Mouse (Mus musculus) embryonic facial prominence, embryonic 14.5 days (tissue): ENCODE measurements around the gene 2310061I04Rik. TPM values are rescaled to one million over a fixed set of nuclear protein-coding genes. Genes with fewer than 3 reads are reported as not detected.

Source experiments
- ATAC-seq: fragments of 200-750 bp; cut with Nextera tagmentation; 2 replicates; pipeline ENCODE4 v1.8.0; 2017; ENCODE audit warnings: low read depth, moderate number of reproducible peaks, moderate TSS enrichment
- DNase-seq: peaks from one replicate; pipeline ENCODE4 v3.0.0-alpha.2; 2015; ENCODE audit warnings: low spot score
- H3K27ac ChIP-seq: fragments of 300-500 bp; sonication (generic); replicated peaks from 2 replicates; pipeline ENCODE4 v1.5.1; 2014; ENCODE audit warnings: low read depth, mild to moderate bottlenecking, low read length, moderate library complexity
- H3K27me3 ChIP-seq: fragments of 300-500 bp; sonication (generic); replicated peaks from 2 replicates; pipeline ENCODE4 v1.6.1; 2014; ENCODE audit warnings: low read length; ENCODE audit not compliant: control insufficient read depth, insufficient read depth
- H3K36me3 ChIP-seq: fragments of 300-500 bp; sonication (generic); 2 replicates; pipeline ENCODE4 v1.6.1; 2014; ENCODE audit warnings: low read length, mixed read lengths; ENCODE audit not compliant: control insufficient read depth, insufficient read depth
- H3K4me1 ChIP-seq: fragments of 300-500 bp; sonication (generic); 2 replicates; pipeline ENCODE4 v1.6.1; 2014; ENCODE audit warnings: antibody characterized with exemption, low read length; ENCODE audit not compliant: control insufficient read depth, insufficient read depth
- H3K4me2 ChIP-seq: fragments of 300-500 bp; sonication (generic); 2 replicates; pipeline ENCODE4 v1.6.1; 2014; ENCODE audit warnings: low read depth, mild to moderate bottlenecking, low read length, moderate library complexity, mixed read lengths
- H3K4me3 ChIP-seq: fragments of 300-500 bp; sonication (generic); 2 replicates; pipeline ENCODE4 v1.5.1; 2014; ENCODE audit warnings: low read depth, mild to moderate bottlenecking, low read length
- H3K9ac ChIP-seq: fragments of 300-500 bp; sonication (generic); 2 replicates; pipeline ENCODE4 v1.6.1; 2014; ENCODE audit warnings: low read depth, mild to moderate bottlenecking, low read length, moderate library complexity, mixed read lengths
- H3K9me3 ChIP-seq: fragments of 300-500 bp; sonication (generic); 2 replicates; pipeline ENCODE4 v1.6.1; 2016; ENCODE audit warnings: low read length; ENCODE audit not compliant: control insufficient read depth
- WGBS: fragments of 180-500 bp; shearing (Covaris S2); extraction: QIAGEN DNeasy Blood & Tissue Kit; methylation state at CpG from one replicate; pipeline ENCODE4 v1.1.7; 2014; 5-methylcytosine and 5-hydroxymethylcytosine counted together
- polyA plus RNA-seq: library from polyadenylated mRNA; unstranded; fragments of >200 nt; fragmentation: Nextera tagmentation; extraction: Ambion mirVana; gene quantifications from 2 replicates; pipeline ENCODE4 v1.2.1, GENCODE M21; 2014

Gene 2310061I04Rik
- polyA plus RNA-seq, 1 experiment from 2014 or later, result 20.5 TPM

- peak overlapping the region; percentile 96 for H3K4me2 ChIP-seq
- H3K27me3 ChIP-seq, result no peaks in the 10 kb centered on the region
- peak; percentile 63 for DNase-seq
- H3K9ac ChIP-seq, result peak overlapping the region; percentile 70
- peaks cover 32% of the 10 kb centered on the region for H3K36me3 ChIP-seq
- no peak for ATAC-seq
- peak overlapping the region; percentile 57 for H3K4me3 ChIP-seq
- peak overlapping the region; percentile 73 for H3K27ac ChIP-seq
- peaks cover 6% of the 10 kb centered on the region; the same call in 1 of the 2 replicates for H3K9me3 ChIP-seq
- peaks cover 37% of the 10 kb centered on the region for H3K4me1 ChIP-seq
- WGBS, result 0% methylated on average over 7 of the region's 7 CpGs
These were observed 27.7 kb downstream of the 2310061I04Rik start for GRCm38 (mm10) chr17:35869346-35870067.

- Histone ChIP-seq H3K4me2 (peak overlapping the region; percentile 96), H3K27me3 (no peaks in the 10 kb centered on the region), H3K27ac (peak overlapping the region; percentile 73), H3K4me1 (peaks cover 38% of the 10 kb centered on the region), H3K4me3 (peak overlapping the region; percentile 57), H3K9ac (peak overlapping the region; percentile 70), H3K36me3 (peaks cover 27% of the 10 kb centered on the region), H3K9me3 (peaks cover 6% of the 10 kb centered on the region; the same call in 1 of the 2 replicates)
- DNase-seq (no peak), ATAC-seq (no peak)
- 2% methylated on average over 7 of the region's 7 CpGs for WGBS
These were observed 28.3 kb downstream of the 2310061I04Rik start for GRCm38 (mm10) chr17:35868961-35869345.

GRCm38 (mm10) chr17:35868165-35868820 is 28.9 kb downstream of the 2310061I04Rik start:
- WGBS, result 22% methylated on average over 15 of the region's 17 CpGs
- DNase-seq (peak; percentile 21), ATAC-seq (no peak)
- Histone ChIP-seq H3K27ac (peak overlapping the region; percentile 73; the same call in 1 of the 2 replicates), H3K4me3 (peak overlapping the region; percentile 57), H3K4me1 (peaks cover 38% of the 10 kb centered on the region), H3K9ac (peak overlapping the region; percentile 70), H3K27me3 (no peaks in the 10 kb centered on the region), H3K9me3 (peaks cover 6% of the 10 kb centered on the region; the same call in 1 of the 2 replicates), H3K36me3 (peaks cover 22% of the 10 kb centered on the region), H3K4me2 (peak overlapping the region; percentile 96)

- Histone ChIP-seq H3K9me3 (peaks cover 6% of the 10 kb centered on the region; the same call in 1 of the 2 replicates), H3K27me3 (no peaks in the 10 kb centered on the region), H3K36me3 (peaks cover 16% of the 10 kb centered on the region), H3K27ac (peak overlapping the region; percentile 97), H3K4me2 (peak overlapping the region; percentile 96), H3K9ac (peak overlapping the region; percentile 70), H3K4me3 (peak overlapping the region; percentile 57), H3K4me1 (peaks cover 38% of the 10 kb centered on the region)
- ATAC-seq (no peak), DNase-seq (peak; percentile 32)
- 8% methylated on average over 26 of the region's 26 CpGs for WGBS
These were observed 30.0 kb downstream of the 2310061I04Rik start for GRCm38 (mm10) chr17:35866911-35867890.

- DNase-seq (peak; percentile 83), ATAC-seq (peak; percentile 44)
- peaks cover 41% of the 10 kb centered on the region for H3K4me1 ChIP-seq
- peak overlapping the region; percentile 70 for H3K9ac ChIP-seq
- H3K36me3 ChIP-seq, result peaks cover 13% of the 10 kb centered on the region
- under 1% methylated on average over 30 of the region's 38 CpGs for WGBS
- H3K27me3 ChIP-seq, result no peaks in the 10 kb centered on the region
- H3K9me3 ChIP-seq, result peaks cover 5% of the 10 kb centered on the region; the same call in 1 of the 2 replicates
- peak overlapping the region; percentile 96 for H3K4me2 ChIP-seq
- peak overlapping the region; percentile 97 for H3K27ac ChIP-seq
- peak overlapping the region; percentile 57 for H3K4me3 ChIP-seq
These were observed 30.9 kb downstream of the 2310061I04Rik start for GRCm38 (mm10) chr17:35866281-35866831.

GRCm38 (mm10) chr17:35865481-35866280 is 31.6 kb downstream of the 2310061I04Rik start, which contains the start of gene Ppp1r18:
TSS of gene Ppp1r18 (plus strand) at chr17:35865593.
- H3K4me2 ChIP-seq, result peak within 1 kb of the TSS; percentile 96
- ATAC-seq (peak; percentile 74), DNase-seq (peak; percentile 94)
- 0% methylated on average over 33 of the region's 48 CpGs for WGBS
- H3K9ac ChIP-seq, result peak within 1 kb of the TSS; percentile 70
- H3K27ac ChIP-seq, result peak within 1 kb of the TSS; percentile 97
- peak within 1 kb of the TSS; percentile 57 for H3K4me3 ChIP-seq
- H3K36me3 ChIP-seq, result peaks cover 8% of the 10 kb centered on the region; the same call in 1 of the 2 replicates
- peaks cover 40% of the 10 kb centered on the region for H3K4me1 ChIP-seq
- no peaks in the 10 kb centered on the region for H3K27me3 ChIP-seq
- no peaks in the 10 kb centered on the region for H3K9me3 ChIP-seq

- WGBS, result 20% methylated on average over 10 of the region's 10 CpGs
- no peak for ATAC-seq
- H3K27me3 ChIP-seq, result no peaks in the 10 kb centered on the region
These were observed 32.3 kb downstream of the 2310061I04Rik start for GRCm38 (mm10) chr17:35864832-35865353.

More at GRCm38 (mm10) chr17:35864832-35865353, 32.3 kb downstream of the 2310061I04Rik start:
- H3K4me1 ChIP-seq, result peaks cover 40% of the 10 kb centered on the region
- H3K9me3 ChIP-seq, result no peaks in the 10 kb centered on the region
- H3K9ac ChIP-seq, result peak overlapping the region; percentile 70
- H3K27ac ChIP-seq, result peak overlapping the region; percentile 97
- peak overlapping the region; percentile 57 for H3K4me3 ChIP-seq
- peak overlapping the region; percentile 96 for H3K4me2 ChIP-seq
- DNase-seq, result no peak
- 0 out of 2 replicates have a peak, but pooled peaks cover 3% of the 10 kb centered on the region for H3K36me3 ChIP-seq
